Mouse (Mus musculus): ENCODE results near the gene Maml3. TPM values are rescaled to one million over a fixed set of nuclear protein-coding genes. Genes with fewer than 3 reads are reported as not detected.

Gene Maml3
- polyA plus RNA-seq, 1 experiment from 2014 or later, result 6.5 TPM

GRCm38 (mm10) chr3:51905903-51906302 is 199.0 kb downstream of the Maml3 start:
- no peaks in the 10 kb centered on the region for H3K36me3 ChIP-seq (ENCODE audit: control insufficient read depth, insufficient read depth, low read length)
- H3K9me3 ChIP-seq (ENCODE audit: control insufficient read depth, low read length), result no peaks in the 10 kb centered on the region
- H3K27ac ChIP-seq (ENCODE audit: low read depth), result no peak overlapping the region
- WGBS, result 46% methylated on average over 9 of the region's 9 CpGs
- peaks cover 23% of the 10 kb centered on the region for H3K4me1 ChIP-seq (replicated peaks; ENCODE audit: control insufficient read depth, insufficient read depth, low read length)
- H3K4me3 ChIP-seq (ENCODE audit: low read depth, low read length), result no peak overlapping the region
- DNase-seq (ENCODE audit: low spot score) (no peak), ATAC-seq (replicated peaks; ENCODE audit: low FRiP score, low TSS enrichment, low read depth) (no peak)
- H3K9ac ChIP-seq (ENCODE audit: low read length), result no peak overlapping the region
- H3K4me2 ChIP-seq (ENCODE audit: low read length), result no peak overlapping the region
- H3K27me3 ChIP-seq (replicated peaks; ENCODE audit: control insufficient read depth, insufficient read depth, low read length), result no peaks in the 10 kb centered on the region

- no peak overlapping the region for H3K4me3 ChIP-seq (ENCODE audit: low read depth, low read length)
- H3K4me1 ChIP-seq (replicated peaks; ENCODE audit: control insufficient read depth, insufficient read depth, low read length), result peaks cover 23% of the 10 kb centered on the region
- H3K9me3 ChIP-seq (ENCODE audit: control insufficient read depth, low read length), result no peaks in the 10 kb centered on the region
- 47% methylated on average over 12 of the region's 12 CpGs for WGBS
- H3K4me2 ChIP-seq (ENCODE audit: low read length), result no peak overlapping the region
- H3K9ac ChIP-seq (ENCODE audit: low read length), result no peak overlapping the region
- H3K27ac ChIP-seq (ENCODE audit: low read depth), result no peak overlapping the region
- ATAC-seq (replicated peaks; ENCODE audit: low FRiP score, low TSS enrichment, low read depth) (no peak), DNase-seq (ENCODE audit: low spot score) (no peak)
- H3K36me3 ChIP-seq (ENCODE audit: control insufficient read depth, insufficient read depth, low read length), result no peaks in the 10 kb centered on the region
- no peaks in the 10 kb centered on the region for H3K27me3 ChIP-seq (replicated peaks; ENCODE audit: control insufficient read depth, insufficient read depth, low read length)
Measured at GRCm38 (mm10) chr3:51904357-51904855, 200.5 kb downstream of the Maml3 start.

GRCm38 (mm10) chr3:51901151-51901550 is 203.7 kb downstream of the Maml3 start:
- ATAC-seq (replicated peaks; ENCODE audit: low FRiP score, low TSS enrichment, low read depth) (0 out of 2 replicates have a peak, but pooled peaks have one; percentile 8), DNase-seq (ENCODE audit: low spot score) (no peak)
- no peak overlapping the region for H3K4me3 ChIP-seq (ENCODE audit: low read depth, low read length)
- no peaks in the 10 kb centered on the region for H3K9me3 ChIP-seq (ENCODE audit: control insufficient read depth, low read length)
- 29% methylated on average over 2 of the region's 2 CpGs for WGBS
- H3K27ac ChIP-seq (ENCODE audit: low read depth), result no peak overlapping the region
- H3K9ac ChIP-seq (ENCODE audit: low read length), result no peak overlapping the region
- no peaks in the 10 kb centered on the region for H3K27me3 ChIP-seq (replicated peaks; ENCODE audit: control insufficient read depth, insufficient read depth, low read length)
- H3K4me2 ChIP-seq (ENCODE audit: low read length), result no peak overlapping the region
- no peaks in the 10 kb centered on the region for H3K36me3 ChIP-seq (ENCODE audit: control insufficient read depth, insufficient read depth, low read length)
- peaks cover 8% of the 10 kb centered on the region for H3K4me1 ChIP-seq (replicated peaks; ENCODE audit: control insufficient read depth, insufficient read depth, low read length)

GRCm38 (mm10) chr3:51894514-51894913 is 210.4 kb downstream of the Maml3 start:
- WGBS, result 74% methylated on average over 8 of the region's 8 CpGs

GRCm38 (mm10) chr3:51891562-51892119 is 213.2 kb downstream of the Maml3 start:
- DNase-seq (ENCODE audit: low spot score), result no peak
- Histone ChIP-seq H3K9me3 (ENCODE audit: control insufficient read depth, low read length) (no peaks in the 10 kb centered on the region), H3K27ac (ENCODE audit: low read depth) (no peak overlapping the region), H3K4me1 (replicated peaks; ENCODE audit: control insufficient read depth, insufficient read depth, low read length) (peaks cover 19% of the 10 kb centered on the region), H3K4me3 (ENCODE audit: low read depth, low read length) (no peak overlapping the region), H3K36me3 (ENCODE audit: control insufficient read depth, insufficient read depth, low read length) (no peaks in the 10 kb centered on the region), H3K9ac (ENCODE audit: low read length) (no peak overlapping the region), H3K27me3 (replicated peaks; ENCODE audit: control insufficient read depth, insufficient read depth, low read length) (no peaks in the 10 kb centered on the region), H3K4me2 (ENCODE audit: low read length) (no peak overlapping the region)
- no peak for ATAC-seq (replicated peaks; ENCODE audit: low FRiP score, low TSS enrichment, low read depth)
- WGBS, result 75% methylated on average over 10 of the region's 10 CpGs

More at GRCm38 (mm10) chr3:51894514-51894913, 210.4 kb downstream of the Maml3 start:
- H3K36me3 ChIP-seq (ENCODE audit: control insufficient read depth, insufficient read depth, low read length), result no peaks in the 10 kb centered on the region
- DNase-seq (ENCODE audit: low spot score) (no peak), ATAC-seq (replicated peaks; ENCODE audit: low FRiP score, low TSS enrichment, low read depth) (no peak)
- H3K27me3 ChIP-seq (replicated peaks; ENCODE audit: control insufficient read depth, insufficient read depth, low read length), result no peaks in the 10 kb centered on the region
- H3K4me2 ChIP-seq (ENCODE audit: low read length), result no peak overlapping the region
- H3K9ac ChIP-seq (ENCODE audit: low read length), result no peak overlapping the region
- H3K9me3 ChIP-seq (ENCODE audit: control insufficient read depth, low read length), result no peaks in the 10 kb centered on the region
- no peak overlapping the region for H3K27ac ChIP-seq (ENCODE audit: low read depth)
- H3K4me1 ChIP-seq (replicated peaks; ENCODE audit: control insufficient read depth, insufficient read depth, low read length), result peaks cover 4% of the 10 kb centered on the region; the same call in 1 of the 2 replicates
- no peak overlapping the region for H3K4me3 ChIP-seq (ENCODE audit: low read depth, low read length)

GRCm38 (mm10) chr3:51890181-51890580 is 214.7 kb downstream of the Maml3 start:
- Histone ChIP-seq H3K4me2 (ENCODE audit: low read length) (no peak overlapping the region), H3K4me1 (replicated peaks; ENCODE audit: control insufficient read depth, insufficient read depth, low read length) (peaks cover 19% of the 10 kb centered on the region), H3K36me3 (ENCODE audit: control insufficient read depth, insufficient read depth, low read length) (no peaks in the 10 kb centered on the region), H3K27ac (ENCODE audit: low read depth) (no peak overlapping the region), H3K9ac (ENCODE audit: low read length) (no peak overlapping the region), H3K9me3 (ENCODE audit: control insufficient read depth, low read length) (no peaks in the 10 kb centered on the region), H3K27me3 (replicated peaks; ENCODE audit: control insufficient read depth, insufficient read depth, low read length) (no peaks in the 10 kb centered on the region), H3K4me3 (ENCODE audit: low read depth, low read length) (no peak overlapping the region)
- DNase-seq (ENCODE audit: low spot score) (no peak), ATAC-seq (replicated peaks; ENCODE audit: low FRiP score, low TSS enrichment, low read depth) (no peak)
- 62% methylated on average over 4 of the region's 4 CpGs for WGBS

- Histone ChIP-seq H3K9me3 (ENCODE audit: control insufficient read depth, low read length) (no peaks in the 10 kb centered on the region), H3K4me2 (ENCODE audit: low read length) (no peak overlapping the region; the same call in 1 of the 2 replicates), H3K36me3 (ENCODE audit: control insufficient read depth, insufficient read depth, low read length) (no peaks in the 10 kb centered on the region), H3K27me3 (replicated peaks; ENCODE audit: control insufficient read depth, insufficient read depth, low read length) (no peaks in the 10 kb centered on the region), H3K27ac (ENCODE audit: low read depth) (no peak overlapping the region), H3K9ac (ENCODE audit: low read length) (no peak overlapping the region), H3K4me3 (ENCODE audit: low read depth, low read length) (no peak overlapping the region), H3K4me1 (replicated peaks; ENCODE audit: control insufficient read depth, insufficient read depth, low read length) (peaks cover 19% of the 10 kb centered on the region)
- DNase-seq (ENCODE audit: low spot score) (no peak), ATAC-seq (replicated peaks; ENCODE audit: low FRiP score, low TSS enrichment, low read depth) (0 out of 2 replicates have a peak, but pooled peaks have one; percentile 19)
- 79% methylated on average over 5 of the region's 5 CpGs for WGBS
Measured at GRCm38 (mm10) chr3:51889776-51890175, 215.1 kb downstream of the Maml3 start.

GRCm38 (mm10) chr3:51888662-51889433 is 216.0 kb downstream of the Maml3 start:
- DNase-seq (ENCODE audit: low spot score) (no peak), ATAC-seq (replicated peaks; ENCODE audit: low FRiP score, low TSS enrichment, low read depth) (peak; percentile 68; the same call in 1 of the 2 replicates)
- Histone ChIP-seq H3K27ac (ENCODE audit: low read depth) (no peak overlapping the region), H3K36me3 (ENCODE audit: control insufficient read depth, insufficient read depth, low read length) (no peaks in the 10 kb centered on the region), H3K4me3 (ENCODE audit: low read depth, low read length) (peak overlapping the region; percentile 20; the same call in 1 of the 2 replicates), H3K4me2 (ENCODE audit: low read length) (peak overlapping the region; percentile 39), H3K27me3 (replicated peaks; ENCODE audit: control insufficient read depth, insufficient read depth, low read length) (no peaks in the 10 kb centered on the region), H3K9me3 (ENCODE audit: control insufficient read depth, low read length) (no peaks in the 10 kb centered on the region), H3K4me1 (replicated peaks; ENCODE audit: control insufficient read depth, insufficient read depth, low read length) (peaks cover 19% of the 10 kb centered on the region), H3K9ac (ENCODE audit: low read length) (no peak overlapping the region)
- WGBS, result 13% methylated on average over 20 of the region's 20 CpGs

All from intestine, embryonic 14.5 days (tissue).